Mouse (Mus musculus): ENCODE data around the gene Ntsr2. TPM values are rescaled to one million over a fixed set of nuclear protein-coding genes. Genes with fewer than 3 reads are reported as not detected.

Ntsr2 gene
- polyA plus RNA-seq, 1 experiment from 2014 or later = 0.10 TPM

- H3K9ac ChIP-seq = no peak overlapping the region
- H3K4me2 ChIP-seq (replicated peaks) = no peak overlapping the region
- no peak for ATAC-seq (ENCODE audit: insufficient number of reproducible peaks, insufficient read depth, low FRiP score, low TSS enrichment)
- H3K36me3 ChIP-seq = no peaks in the 10 kb centered on the region
- H3K9me3 ChIP-seq = no peaks in the 10 kb centered on the region
- 70% methylated on average over 6 of the region's 6 CpGs for WGBS
- H3K27ac ChIP-seq = no peak overlapping the region
- H3K4me1 ChIP-seq = 0 out of 2 replicates have a peak, but pooled peaks cover 5% of the 10 kb centered on the region
- H3K4me3 ChIP-seq = no peak overlapping the region
- no peaks in the 10 kb centered on the region for H3K27me3 ChIP-seq
Measured at GRCm38 (mm10) chr12:16633235-16633634, 19.9 kb upstream of the Ntsr2 start.

- Histone ChIP-seq H3K4me1 (0 out of 2 replicates have a peak, but pooled peaks cover 6% of the 10 kb centered on the region), H3K9ac (no peak overlapping the region), H3K27me3 (no peaks in the 10 kb centered on the region), H3K27ac (no peak overlapping the region), H3K4me2 (replicated peaks) (no peak overlapping the region), H3K9me3 (no peaks in the 10 kb centered on the region), H3K4me3 (no peak overlapping the region), H3K36me3 (no peaks in the 10 kb centered on the region)
- 59% methylated on average over 14 of the region's 14 CpGs for WGBS
- no peak for ATAC-seq (ENCODE audit: insufficient number of reproducible peaks, insufficient read depth, low FRiP score, low TSS enrichment)
Measured at GRCm38 (mm10) chr12:16634075-16634813, 18.9 kb upstream of the Ntsr2 start.

DNA sequence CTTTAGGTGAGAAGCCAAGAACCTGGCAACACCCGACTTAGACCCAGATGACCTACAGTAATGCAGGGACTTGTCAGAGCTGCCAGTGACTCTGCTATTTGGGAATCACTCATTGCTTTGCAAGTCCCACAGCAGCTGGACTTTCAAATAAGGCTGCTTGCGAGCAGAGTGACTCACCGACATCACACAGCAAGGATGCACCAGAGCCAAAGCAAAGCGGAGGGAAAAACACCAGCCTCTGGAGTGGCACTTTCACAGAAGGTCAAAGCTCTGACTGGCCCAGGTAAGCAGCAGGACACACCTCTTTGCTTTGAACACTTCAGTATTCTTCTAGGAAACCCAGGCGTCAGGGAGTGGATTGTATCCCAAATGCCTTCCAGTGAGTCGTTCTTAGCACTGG lies 17.4 kb upstream of the Ntsr2 start:
- Histone ChIP-seq H3K4me1 (0 out of 2 replicates have a peak, but pooled peaks cover 6% of the 10 kb centered on the region), H3K4me3 (no peak overlapping the region), H3K27me3 (no peaks in the 10 kb centered on the region), H3K27ac (no peak overlapping the region), H3K9me3 (no peaks in the 10 kb centered on the region), H3K4me2 (replicated peaks) (no peak overlapping the region), H3K36me3 (no peaks in the 10 kb centered on the region), H3K9ac (no peak overlapping the region)
- ATAC-seq (ENCODE audit: insufficient number of reproducible peaks, insufficient read depth, low FRiP score, low TSS enrichment) = no peak
- WGBS = 73% methylated on average over 6 of the region's 6 CpGs

GRCm38 (mm10) chr12:16639078-16639771 lies 14.0 kb upstream of the Ntsr2 start:
- Histone ChIP-seq H3K4me3 (no peak overlapping the region), H3K4me1 (0 out of 2 replicates have a peak, but pooled peaks cover 10% of the 10 kb centered on the region), H3K27me3 (no peaks in the 10 kb centered on the region), H3K4me2 (replicated peaks) (no peak overlapping the region), H3K36me3 (no peaks in the 10 kb centered on the region), H3K9ac (no peak overlapping the region), H3K27ac (no peak overlapping the region), H3K9me3 (no peaks in the 10 kb centered on the region)
- 69% methylated on average over 12 of the region's 12 CpGs for WGBS
- no peak for ATAC-seq (ENCODE audit: insufficient number of reproducible peaks, insufficient read depth, low FRiP score, low TSS enrichment)

DNA sequence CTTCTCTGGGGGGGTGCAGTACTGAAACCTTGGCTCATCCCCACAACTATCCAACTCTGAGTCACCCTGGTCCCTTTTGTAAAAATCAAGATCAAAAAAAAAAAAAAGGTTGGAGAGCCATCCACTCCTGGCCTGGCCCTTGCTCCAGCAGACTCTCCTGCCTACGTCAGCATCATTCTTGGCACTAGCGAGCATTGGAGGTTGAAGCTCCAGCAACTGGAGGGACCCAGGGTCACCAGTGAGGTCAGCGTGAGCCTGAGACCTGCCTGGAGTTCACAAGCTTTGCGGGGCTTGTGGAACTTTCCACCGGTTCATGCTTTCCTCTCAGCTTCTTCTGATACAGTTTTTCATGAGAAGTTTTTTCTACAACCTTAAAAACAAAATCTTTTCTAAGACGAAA lies 13.1 kb upstream of the Ntsr2 start:
- no peaks in the 10 kb centered on the region for H3K36me3 ChIP-seq
- no peak overlapping the region for H3K4me2 ChIP-seq (replicated peaks)
- WGBS = 86% methylated on average over 6 of the region's 6 CpGs
- no peak overlapping the region for H3K27ac ChIP-seq
- no peaks in the 10 kb centered on the region for H3K27me3 ChIP-seq
- H3K9ac ChIP-seq = no peak overlapping the region
- no peak for ATAC-seq (ENCODE audit: insufficient number of reproducible peaks, insufficient read depth, low FRiP score, low TSS enrichment)
- H3K9me3 ChIP-seq = no peaks in the 10 kb centered on the region
- H3K4me1 ChIP-seq = 0 out of 2 replicates have a peak, but pooled peaks cover 10% of the 10 kb centered on the region
- H3K4me3 ChIP-seq = no peak overlapping the region

DNA sequence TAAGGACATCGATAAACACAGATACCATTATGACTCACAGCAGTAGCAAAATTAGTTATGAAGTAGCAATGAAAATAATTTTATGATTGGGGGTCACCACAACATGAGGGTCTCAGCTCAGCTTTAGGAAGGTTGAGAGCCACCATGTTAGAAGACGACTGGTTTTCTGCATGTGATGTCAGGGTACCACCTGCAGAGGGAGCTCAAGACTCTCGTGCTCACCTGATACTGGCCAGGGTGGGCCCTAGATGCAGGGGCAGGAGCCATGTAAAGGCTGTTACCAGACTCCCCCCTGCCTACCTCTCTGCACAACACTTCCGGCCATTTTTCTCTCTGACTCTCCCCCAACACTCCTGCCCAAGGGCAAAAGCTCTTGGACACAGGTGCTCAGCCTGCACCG lies 11.2 kb upstream of the Ntsr2 start:
- Histone ChIP-seq H3K27me3 (no peaks in the 10 kb centered on the region), H3K4me2 (replicated peaks) (no peak overlapping the region), H3K4me3 (no peak overlapping the region), H3K9ac (no peak overlapping the region), H3K9me3 (no peaks in the 10 kb centered on the region), H3K36me3 (no peaks in the 10 kb centered on the region), H3K27ac (no peak overlapping the region), H3K4me1 (0 out of 2 replicates have a peak, but pooled peaks cover 10% of the 10 kb centered on the region)
- 63% methylated on average over 5 of the region's 5 CpGs for WGBS
- ATAC-seq (ENCODE audit: insufficient number of reproducible peaks, insufficient read depth, low FRiP score, low TSS enrichment) = no peak

- no peaks in the 10 kb centered on the region for H3K27me3 ChIP-seq
- H3K27ac ChIP-seq = peak overlapping the region; percentile 63
- H3K9me3 ChIP-seq = no peaks in the 10 kb centered on the region
- 0 out of 2 replicates have a peak, but pooled peaks cover 4% of the 10 kb centered on the region for H3K4me1 ChIP-seq
- no peak overlapping the region for H3K9ac ChIP-seq
- WGBS = 56% methylated on average over 12 of the region's 12 CpGs
- H3K36me3 ChIP-seq = no peaks in the 10 kb centered on the region
- H3K4me3 ChIP-seq = no peak overlapping the region
- peak; percentile 31; the same call in 1 of the 2 replicates for ATAC-seq (ENCODE audit: insufficient number of reproducible peaks, insufficient read depth, low FRiP score, low TSS enrichment)
- H3K4me2 ChIP-seq (replicated peaks) = no peak overlapping the region
Measured at GRCm38 (mm10) chr12:16643508-16644345, 9.5 kb upstream of the Ntsr2 start.

DNA sequence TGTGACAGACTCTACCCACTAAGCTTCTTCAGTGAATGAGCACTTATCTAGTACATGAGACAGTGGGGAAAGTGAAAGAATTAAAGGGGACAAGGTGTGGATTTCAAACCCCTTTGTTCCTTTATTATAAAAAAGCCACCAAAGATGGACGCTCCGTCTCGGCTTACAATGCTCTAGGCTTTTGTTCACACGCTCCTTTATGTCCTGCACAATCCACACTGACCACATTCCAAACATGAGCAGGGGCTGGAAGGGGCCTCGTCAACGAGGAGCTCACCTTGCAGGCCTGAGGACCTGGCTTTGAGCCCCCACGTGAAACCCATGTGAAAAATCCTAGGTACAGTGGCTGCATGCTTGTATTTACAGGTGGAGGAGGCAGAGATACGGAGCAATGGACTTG lies 8.5 kb upstream of the Ntsr2 start:
- Histone ChIP-seq H3K4me1 (0 out of 2 replicates have a peak, but pooled peaks cover 4% of the 10 kb centered on the region), H3K4me2 (replicated peaks) (no peak overlapping the region), H3K9me3 (no peaks in the 10 kb centered on the region), H3K27me3 (no peaks in the 10 kb centered on the region), H3K9ac (no peak overlapping the region), H3K27ac (no peak overlapping the region), H3K36me3 (no peaks in the 10 kb centered on the region), H3K4me3 (no peak overlapping the region)
- 60% methylated on average over 8 of the region's 8 CpGs for WGBS
- no peak for ATAC-seq (ENCODE audit: insufficient number of reproducible peaks, insufficient read depth, low FRiP score, low TSS enrichment)

- Histone ChIP-seq H3K4me2 (replicated peaks) (no peak overlapping the region), H3K4me1 (0 out of 2 replicates have a peak, but pooled peaks cover 4% of the 10 kb centered on the region), H3K9ac (no peak overlapping the region), H3K27me3 (no peaks in the 10 kb centered on the region), H3K4me3 (no peak overlapping the region), H3K27ac (no peak overlapping the region), H3K9me3 (no peaks in the 10 kb centered on the region), H3K36me3 (no peaks in the 10 kb centered on the region)
- ATAC-seq (ENCODE audit: insufficient number of reproducible peaks, insufficient read depth, low FRiP score, low TSS enrichment) = no peak
- WGBS = 42% methylated on average over 9 of the region's 9 CpGs
Measured at GRCm38 (mm10) chr12:16646780-16647409, 6.3 kb upstream of the Ntsr2 start.

DNA sequence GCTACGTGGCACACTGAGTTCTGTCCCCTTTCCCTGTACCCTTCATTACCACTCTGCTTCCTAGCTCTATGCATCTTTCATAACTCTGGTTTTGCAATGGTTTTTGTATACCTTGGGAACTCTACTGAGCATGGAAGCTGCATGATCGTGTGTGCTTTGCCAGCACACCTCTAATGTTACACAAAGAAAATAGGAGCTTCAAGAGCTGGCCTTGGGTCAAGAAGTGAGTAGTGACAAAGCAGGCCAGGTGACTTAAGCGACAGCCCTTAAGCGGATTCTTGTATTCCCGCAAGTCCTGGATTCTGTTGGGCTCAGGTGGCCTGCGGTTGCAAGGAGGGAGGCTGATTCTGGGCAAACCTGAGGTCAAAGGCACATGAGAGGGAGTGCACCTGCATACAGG lies 4.9 kb upstream of the Ntsr2 start:
- ATAC-seq (ENCODE audit: insufficient number of reproducible peaks, insufficient read depth, low FRiP score, low TSS enrichment) = no peak
- no peak overlapping the region for H3K4me2 ChIP-seq (replicated peaks)
- no peaks in the 10 kb centered on the region for H3K9me3 ChIP-seq
- H3K4me1 ChIP-seq = 0 out of 2 replicates have a peak, but pooled peaks cover 6% of the 10 kb centered on the region
- no peak overlapping the region for H3K9ac ChIP-seq
- 88% methylated on average over 6 of the region's 6 CpGs for WGBS
- H3K27ac ChIP-seq = no peak overlapping the region
- peaks cover 11% of the 10 kb centered on the region for H3K27me3 ChIP-seq
- H3K36me3 ChIP-seq = no peaks in the 10 kb centered on the region
- no peak overlapping the region for H3K4me3 ChIP-seq

- WGBS = 84% methylated on average over 6 of the region's 6 CpGs
Measured at GRCm38 (mm10) chr12:16649819-16650218, 3.4 kb upstream of the Ntsr2 start.

More at GRCm38 (mm10) chr12:16649819-16650218, 3.4 kb upstream of the Ntsr2 start:
- Histone ChIP-seq H3K27ac (no peak overlapping the region), H3K36me3 (no peaks in the 10 kb centered on the region), H3K9me3 (no peaks in the 10 kb centered on the region), H3K27me3 (peaks cover 26% of the 10 kb centered on the region), H3K4me3 (no peak overlapping the region), H3K4me1 (peaks cover 8% of the 10 kb centered on the region; the same call in 1 of the 2 replicates), H3K9ac (no peak overlapping the region), H3K4me2 (replicated peaks) (no peak overlapping the region)
- ATAC-seq (ENCODE audit: insufficient number of reproducible peaks, insufficient read depth, low FRiP score, low TSS enrichment) = no peak

All from embryonic facial prominence, embryonic 12.5 days (tissue).